Mouse (Mus musculus) liver, adult 2 months (tissue): Measurements from ENCODE around the gene Abcc5.
"Not testable (repeated sequence)": the region's sequence is repeated elsewhere in the genome, so short reads cannot be mapped to it uniquely, and the experiment has no call there.

ENCODE experiments used
- CTCF ChIP-seq: fragments of 200-500 bp; IDR thresholded peaks from 2 replicates; pipeline ENCODE4 v1.5.1; 2011; ENCODE audit warnings: low read depth, low read length, control low read depth
- POLR2A ChIP-seq: fragments of 200-500 bp; IDR thresholded peaks from 2 replicates; pipeline ENCODE4 v1.6.1; 2011; ENCODE audit warnings: low read length, control low read depth; ENCODE audit not compliant: insufficient read depth; ENCODE audit errors: extremely low read depth

GRCm38 (mm10) chr16:20361496-20361895 lies 64.7 kb downstream of the Abcc5 start:
- not testable (repeated sequence) for TF ChIP-seq POLR2A, CTCF
